ENCODE assay signal across 26 mouse cellular contexts in the genomic region with DNA sequence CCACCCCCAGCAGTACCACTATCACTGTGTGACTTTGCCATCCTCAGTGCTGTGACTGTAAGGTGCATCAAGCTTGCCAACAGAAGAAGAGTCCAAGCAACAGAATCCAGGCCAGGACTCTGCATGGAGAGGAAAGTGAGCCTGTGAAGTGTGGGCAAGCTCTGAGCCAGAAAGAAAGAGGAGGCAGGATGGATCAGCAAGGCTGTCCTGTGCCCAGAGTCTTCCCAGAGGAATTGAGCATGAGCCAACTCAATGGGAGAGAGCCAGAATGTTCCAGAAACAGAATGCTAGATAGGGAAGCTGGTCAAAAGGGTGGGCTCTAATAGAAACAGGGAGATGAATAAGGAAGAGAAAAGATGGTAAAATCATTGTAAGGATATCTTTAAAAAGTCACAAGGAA. TPM values are rescaled to one million over a fixed set of nuclear protein-coding genes. Genes with fewer than 3 reads are reported as not detected.
"Had no signal": no experiment of that assay in that cellular context is flagged by ENCODE, and none has a peak within 500 bp of the region (broad histone marks: within the 10 kb centered on the region; RNA-seq: fewer than 3 reads in every experiment).

No protein-coding gene starts in this region.

- ATAC-seq: lung, postnatal 0 days; midbrain, embryonic 13.5 days; midbrain, embryonic 15.5 days had no signal

- DNase-seq: lung, adult 2 months; lung, postnatal 14 days; lung, postnatal 36 days; retina, postnatal 1 day; right cerebral cortex, adult 18-20 months; right cerebral cortex, postnatal 25 days; right cerebral cortex, postnatal 4 days; spleen, adult 18-20 months; thymus, adult 18-20 months; thymus, postnatal 14 days; thymus, postnatal 36 days had no signal

RNA-seq across cellular contexts. Expression of a gene that starts 19.9 kb away (rescaled TPM):
- total RNA-seq: megakaryocyte progenitor cell, adult 5-6 weeks; midbrain, postnatal 0 days had no signal
- polyA plus RNA-seq: lung, adult 2 months; lung, embryonic 15.5 days; macrophage; midbrain, embryonic 11.5 days; midbrain, embryonic 13.5 days; midbrain, embryonic 15.5 days; midbrain, postnatal 0 days; myocyte; neural tube, embryonic 11.5 days; neural tube, embryonic 13.5 days; neural tube, embryonic 15.5 days; small intestine, adult 2 months; stomach, embryonic 14.5 days; stomach, embryonic 16.5 days had no signal
